Mouse (Mus musculus) midbrain, embryonic 15.5 days (tissue): ENCODE measurements around the gene Golga2. TPM values are rescaled to one million over a fixed set of nuclear protein-coding genes. Genes with fewer than 3 reads are reported as not detected.

ENCODE experiments used
- ATAC-seq: fragments of 200-750 bp; cut with Nextera tagmentation; replicated peaks from 2 replicates; pipeline ENCODE4 v1.8.0; 2017; ENCODE audit warnings: moderate TSS enrichment
- H3K27ac ChIP-seq: fragments of 300-500 bp; sonication (generic); 2 replicates; pipeline ENCODE4 v1.5.1; 2015; ENCODE audit warnings: mild to moderate bottlenecking, inconsistent platforms
- H3K27me3 ChIP-seq: fragments of 300-500 bp; sonication (generic); replicated peaks from 2 replicates; pipeline ENCODE4 v1.6.1; 2015; ENCODE audit warnings: inconsistent platforms
- H3K36me3 ChIP-seq: fragments of 300-500 bp; sonication (generic); replicated peaks from 2 replicates; pipeline ENCODE4 v1.6.1; 2015; ENCODE audit warnings: inconsistent platforms
- H3K4me1 ChIP-seq: fragments of 300-500 bp; sonication (generic); 2 replicates; pipeline ENCODE4 v1.6.1; 2015; ENCODE audit warnings: inconsistent platforms
- H3K4me2 ChIP-seq: fragments of 300-500 bp; sonication (generic); 2 replicates; pipeline ENCODE4 v1.6.1; 2015; ENCODE audit warnings: inconsistent platforms, mild to moderate bottlenecking, moderate library complexity
- H3K4me3 ChIP-seq: fragments of 300-500 bp; sonication (generic); 2 replicates; pipeline ENCODE4 v1.5.1; 2015; ENCODE audit warnings: mild to moderate bottlenecking, inconsistent platforms
- H3K9ac ChIP-seq: fragments of 300-500 bp; sonication (generic); 2 replicates; pipeline ENCODE4 v1.6.1; 2015; ENCODE audit warnings: mild to moderate bottlenecking, inconsistent platforms
- H3K9me3 ChIP-seq: fragments of 300-500 bp; sonication (generic); 2 replicates; pipeline ENCODE4 v1.6.1; 2016; ENCODE audit warnings: inconsistent platforms
- WGBS: fragments of 180-500 bp; shearing (Covaris S2); methylation state at CpG from one replicate; pipeline ENCODE4 v1.1.7; 2015; ENCODE audit warnings: mixed read lengths; 5-methylcytosine and 5-hydroxymethylcytosine counted together
- polyA plus RNA-seq: library from polyadenylated mRNA; unstranded; fragments of >200 nt; fragmentation: Nextera tagmentation; extraction: Ambion mirVana; gene quantifications from 2 replicates; pipeline ENCODE4 v1.2.1, GENCODE M21; 2015

The Golga2 gene
- polyA plus RNA-seq: 34.1 and 35.6 TPM in 2 replicates

GRCm38 (mm10) chr2:32287334-32287840 lies at the start of gene Golga2:
TSS of gene Golga2 (plus strand) at chr2:32287384.
- Histone ChIP-seq H3K36me3 (peaks cover 9% of the 10 kb centered on the region; the same call in 1 of the 2 replicates), H3K4me3 (peak within 1 kb of the TSS; percentile 80), H3K9ac (peak within 1 kb of the TSS; percentile 85), H3K4me1 (peaks cover 26% of the 10 kb centered on the region), H3K4me2 (peak within 1 kb of the TSS; percentile 86), H3K27ac (peak within 1 kb of the TSS; percentile 74), H3K27me3 (no peaks in the 10 kb centered on the region), H3K9me3 (no peaks in the 10 kb centered on the region)
- ATAC-seq: no peak
- under 1% methylated on average over 23 of the region's 23 CpGs for WGBS

GRCm38 (mm10) chr2:32237571-32237970 lies 49.6 kb upstream of the Golga2 start:
- ATAC-seq: no peak
- peaks cover 12% of the 10 kb centered on the region for H3K36me3 ChIP-seq
- 50% methylated on average over 4 of the region's 4 CpGs for WGBS
- 0 out of 2 replicates have a peak overlapping the region, but pooled peaks have one; percentile 84 for H3K27ac ChIP-seq
- no peaks in the 10 kb centered on the region for H3K27me3 ChIP-seq
- peak overlapping the region; percentile 70 for H3K9ac ChIP-seq
- H3K9me3 ChIP-seq: no peaks in the 10 kb centered on the region
- H3K4me1 ChIP-seq: peaks cover 25% of the 10 kb centered on the region
- H3K4me3 ChIP-seq: peak overlapping the region; percentile 80
- peak overlapping the region; percentile 85 for H3K4me2 ChIP-seq

- no peak overlapping the region for H3K4me2 ChIP-seq
- no peak overlapping the region for H3K27ac ChIP-seq
- no peaks in the 10 kb centered on the region for H3K9me3 ChIP-seq
- no peak overlapping the region for H3K4me3 ChIP-seq
- peaks cover 7% of the 10 kb centered on the region; the same call in 1 of the 2 replicates for H3K36me3 ChIP-seq
- whole genome bisulfite sequencing: 91% methylated on average over 9 of the region's 9 CpGs
- H3K4me1 ChIP-seq: peaks cover 25% of the 10 kb centered on the region
- no peak for ATAC-seq
- H3K9ac ChIP-seq: no peak overlapping the region
- no peaks in the 10 kb centered on the region for H3K27me3 ChIP-seq
Measured at GRCm38 (mm10) chr2:32238708-32239435, 48.3 kb upstream of the Golga2 start.

- 86% methylated on average over 5 of the region's 5 CpGs for WGBS
- no peaks in the 10 kb centered on the region for H3K27me3 ChIP-seq
Measured at GRCm38 (mm10) chr2:32240591-32240990, 46.6 kb upstream of the Golga2 start.

GRCm38 (mm10) chr2:32242986-32243385 lies 44.2 kb upstream of the Golga2 start:
- no peak overlapping the region for H3K4me2 ChIP-seq
- no peaks in the 10 kb centered on the region for H3K27me3 ChIP-seq
- H3K4me3 ChIP-seq: no peak overlapping the region
- no peak overlapping the region for H3K9ac ChIP-seq
- H3K36me3 ChIP-seq: peaks cover 22% of the 10 kb centered on the region; the same call in 1 of the 2 replicates
- no peak for ATAC-seq
- H3K27ac ChIP-seq: no peak overlapping the region
- no peaks in the 10 kb centered on the region for H3K9me3 ChIP-seq
- WGBS: 90% methylated on average over 4 of the region's 4 CpGs
- no peaks in the 10 kb centered on the region for H3K4me1 ChIP-seq

More at GRCm38 (mm10) chr2:32240591-32240990, 46.6 kb upstream of the Golga2 start:
- ATAC-seq: no peak
- no peak overlapping the region for H3K4me2 ChIP-seq
- H3K36me3 ChIP-seq: peaks cover 10% of the 10 kb centered on the region; the same call in 1 of the 2 replicates
- H3K27ac ChIP-seq: no peak overlapping the region
- H3K9ac ChIP-seq: no peak overlapping the region
- no peak overlapping the region for H3K4me3 ChIP-seq
- H3K4me1 ChIP-seq: peaks cover 14% of the 10 kb centered on the region
- no peaks in the 10 kb centered on the region for H3K9me3 ChIP-seq

GRCm38 (mm10) chr2:32246741-32247140 lies 40.4 kb upstream of the Golga2 start:
- 90% methylated on average over 4 of the region's 4 CpGs for WGBS
- H3K4me1 ChIP-seq: no peaks in the 10 kb centered on the region
- H3K9me3 ChIP-seq: no peaks in the 10 kb centered on the region
- no peak overlapping the region for H3K9ac ChIP-seq
- no peak overlapping the region for H3K4me2 ChIP-seq
- H3K36me3 ChIP-seq: peaks cover 23% of the 10 kb centered on the region; the same call in 1 of the 2 replicates
- ATAC-seq: no peak
- no peaks in the 10 kb centered on the region for H3K27me3 ChIP-seq
- H3K4me3 ChIP-seq: no peak overlapping the region
- no peak overlapping the region for H3K27ac ChIP-seq

- no peak overlapping the region for H3K9ac ChIP-seq
- 82% methylated on average over 10 of the region's 10 CpGs for WGBS
- ATAC-seq: no peak
- peaks cover 25% of the 10 kb centered on the region; the same call in 1 of the 2 replicates for H3K36me3 ChIP-seq
- no peak overlapping the region for H3K4me3 ChIP-seq
- no peaks in the 10 kb centered on the region for H3K27me3 ChIP-seq
- H3K4me2 ChIP-seq: no peak overlapping the region
- no peak overlapping the region for H3K27ac ChIP-seq
- no peaks in the 10 kb centered on the region for H3K4me1 ChIP-seq
- no peaks in the 10 kb centered on the region for H3K9me3 ChIP-seq
Measured at GRCm38 (mm10) chr2:32248377-32249361, 38.5 kb upstream of the Golga2 start.

- Histone ChIP-seq H3K4me3 (no peak overlapping the region), H3K9ac (no peak overlapping the region), H3K27me3 (no peaks in the 10 kb centered on the region), H3K4me2 (no peak overlapping the region), H3K4me1 (no peaks in the 10 kb centered on the region), H3K9me3 (no peaks in the 10 kb centered on the region), H3K27ac (no peak overlapping the region), H3K36me3 (peaks cover 37% of the 10 kb centered on the region; the same call in 1 of the 2 replicates)
- no peak for ATAC-seq
- 93% methylated on average over 12 of the region's 12 CpGs for WGBS
Measured at GRCm38 (mm10) chr2:32251791-32252527, 35.2 kb upstream of the Golga2 start.

GRCm38 (mm10) chr2:32252658-32253057 lies 34.5 kb upstream of the Golga2 start:
- H3K4me3 ChIP-seq: no peak overlapping the region
- no peaks in the 10 kb centered on the region for H3K4me1 ChIP-seq
- H3K9me3 ChIP-seq: no peaks in the 10 kb centered on the region
- peaks cover 35% of the 10 kb centered on the region; the same call in 1 of the 2 replicates for H3K36me3 ChIP-seq
- H3K27ac ChIP-seq: no peak overlapping the region
- WGBS: 90% methylated on average over 5 of the region's 5 CpGs
- H3K4me2 ChIP-seq: no peak overlapping the region
- no peak overlapping the region for H3K9ac ChIP-seq
- ATAC-seq: no peak
- no peaks in the 10 kb centered on the region for H3K27me3 ChIP-seq

GRCm38 (mm10) chr2:32253352-32253751 lies 33.8 kb upstream of the Golga2 start:
- Histone ChIP-seq H3K27me3 (no peaks in the 10 kb centered on the region), H3K9me3 (no peaks in the 10 kb centered on the region), H3K27ac (no peak overlapping the region), H3K4me2 (no peak overlapping the region), H3K9ac (no peak overlapping the region), H3K4me3 (no peak overlapping the region), H3K36me3 (peaks cover 34% of the 10 kb centered on the region; the same call in 1 of the 2 replicates), H3K4me1 (peaks cover under 1% of the 10 kb centered on the region; the same call in 1 of the 2 replicates)
- ATAC-seq: no peak
- WGBS: 100% methylated on average over 1 of the region's 1 CpGs

GRCm38 (mm10) chr2:32254563-32254962 lies 32.6 kb upstream of the Golga2 start:
- no peak overlapping the region for H3K4me2 ChIP-seq
- H3K9me3 ChIP-seq: no peaks in the 10 kb centered on the region
- no peak overlapping the region for H3K9ac ChIP-seq
- no peak for ATAC-seq
- H3K36me3 ChIP-seq: peaks cover 30% of the 10 kb centered on the region; the same call in 1 of the 2 replicates
- no peaks in the 10 kb centered on the region for H3K27me3 ChIP-seq
- no peak overlapping the region for H3K27ac ChIP-seq
- H3K4me3 ChIP-seq: no peak overlapping the region
- WGBS: 82% methylated on average over 5 of the region's 5 CpGs
- H3K4me1 ChIP-seq: peaks cover 11% of the 10 kb centered on the region
